Mouse (Mus musculus): ENCODE data around the gene 2010111I01Rik.
A peak's percentile ranks its signal among the peaks of the same experiment; 100 is the strongest.

2010111I01Rik gene

GRCm38 (mm10) chr13:63243586-63243985, 278.9 kb downstream of the 2010111I01Rik start:
- peak in 1 of 2 experiments; percentile 55 for DNase-seq (ENCODE audit: low spot score in 2 of 2)

DNA sequence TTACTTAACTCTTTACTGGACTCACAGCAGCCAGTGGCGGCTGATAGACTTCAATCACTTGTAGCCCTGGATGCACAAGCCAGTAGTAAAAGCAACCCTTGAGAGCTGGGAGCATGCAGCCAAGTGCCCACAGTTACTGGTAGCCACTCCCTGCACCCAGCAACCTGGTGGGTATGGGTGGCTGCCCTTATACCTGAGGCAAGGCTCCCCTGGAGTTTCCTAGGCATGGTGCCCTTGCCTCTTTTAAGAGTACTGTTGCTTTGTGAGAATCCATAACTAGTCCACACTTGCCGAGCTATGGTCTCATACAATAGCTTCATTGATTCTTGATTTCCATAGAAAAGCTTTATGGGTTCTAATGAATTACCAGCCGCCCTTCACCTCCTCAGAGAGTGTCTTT, 279.7 kb downstream of the 2010111I01Rik start:
- DNase-seq (ENCODE audit: low spot score in 2 of 2): no peak

GRCm38 (mm10) chr13:63245218-63245617, 280.5 kb downstream of the 2010111I01Rik start:
- no peak for DNase-seq (ENCODE audit: low spot score in 2 of 2)

GRCm38 (mm10) chr13:63245812-63246211, 281.1 kb downstream of the 2010111I01Rik start:
- no peak for DNase-seq (ENCODE audit: low spot score in 2 of 2)

DNA sequence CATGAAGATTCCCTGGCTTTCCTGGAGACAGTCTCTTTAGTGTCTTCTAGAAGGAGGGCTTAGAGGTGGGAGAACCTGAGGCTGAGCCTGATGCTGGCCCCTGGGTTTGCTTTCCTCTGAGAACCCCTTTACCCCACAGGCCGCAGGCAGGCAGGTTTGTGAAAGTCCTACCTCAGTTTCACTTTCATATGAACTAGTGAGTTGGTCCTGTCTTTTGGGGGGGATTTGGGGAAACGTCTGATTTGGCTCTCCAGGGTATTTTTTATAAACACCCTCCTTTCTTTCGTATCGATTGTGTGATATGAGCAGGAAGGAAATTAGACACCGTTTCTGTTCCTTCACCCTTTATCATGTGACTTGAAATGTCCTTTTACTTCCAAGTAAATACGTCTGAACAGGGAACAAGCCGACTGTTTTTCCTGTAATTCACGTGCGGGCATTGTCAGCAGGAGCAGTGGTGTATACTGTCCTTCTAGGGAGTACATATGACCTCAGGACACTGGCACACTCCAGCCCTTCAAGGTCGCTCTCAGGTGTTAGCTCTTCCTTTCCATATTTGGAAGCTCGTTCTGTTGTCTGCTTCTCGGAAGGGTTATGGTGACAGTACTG, 281.7 kb downstream of the 2010111I01Rik start:
- DNase-seq (ENCODE audit: low spot score in 2 of 2): no peak

- no peak for DNase-seq (ENCODE audit: low spot score in 2 of 2)
Observed at GRCm38 (mm10) chr13:63247041-63247440, 282.3 kb downstream of the 2010111I01Rik start.

GRCm38 (mm10) chr13:63247631-63248030, 282.9 kb downstream of the 2010111I01Rik start:
- no peak for DNase-seq (ENCODE audit: low spot score in 2 of 2)

DNA sequence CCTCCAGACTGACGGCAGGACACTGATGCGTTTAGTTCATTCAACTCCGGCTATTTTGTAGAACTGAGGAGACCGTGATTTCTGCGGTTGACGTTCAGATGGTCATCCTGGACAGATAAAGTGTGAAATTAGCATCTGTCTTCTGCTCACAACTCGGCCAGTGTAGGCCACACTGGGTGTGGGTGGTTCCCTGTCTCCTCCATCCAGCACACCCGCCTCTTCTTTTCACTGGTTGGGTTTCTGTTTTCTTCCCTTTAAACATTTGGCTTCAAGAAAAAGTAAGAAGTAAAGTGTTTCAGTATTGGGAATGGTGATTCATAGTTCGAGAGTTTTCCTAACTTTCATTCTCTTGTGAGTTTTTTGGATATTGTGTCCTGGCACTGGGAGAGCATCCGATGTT, 283.6 kb downstream of the 2010111I01Rik start:
- DNase-seq (ENCODE audit: low spot score in 2 of 2): no peak

DNA sequence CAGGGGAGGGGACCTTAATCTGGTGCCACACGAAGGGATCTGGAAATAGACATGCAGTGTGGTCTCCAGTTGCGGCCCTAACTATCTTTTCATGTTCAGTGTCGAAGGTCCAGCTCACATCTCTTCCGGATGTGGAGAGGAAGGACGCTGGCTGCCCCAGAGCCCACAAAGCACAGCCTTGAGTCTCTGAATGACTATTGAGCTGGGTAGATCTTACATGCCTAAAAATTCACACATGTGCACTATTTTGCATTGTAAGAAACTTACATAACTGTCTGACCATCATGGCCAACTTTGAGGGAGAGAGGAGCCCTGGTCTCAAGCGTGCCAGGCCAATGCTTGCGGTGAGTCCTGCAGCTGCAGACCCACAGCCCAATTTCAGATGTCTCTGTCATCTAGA, 284.5 kb downstream of the 2010111I01Rik start:
- DNase-seq (ENCODE audit: low spot score in 2 of 2): no peak

DNA sequence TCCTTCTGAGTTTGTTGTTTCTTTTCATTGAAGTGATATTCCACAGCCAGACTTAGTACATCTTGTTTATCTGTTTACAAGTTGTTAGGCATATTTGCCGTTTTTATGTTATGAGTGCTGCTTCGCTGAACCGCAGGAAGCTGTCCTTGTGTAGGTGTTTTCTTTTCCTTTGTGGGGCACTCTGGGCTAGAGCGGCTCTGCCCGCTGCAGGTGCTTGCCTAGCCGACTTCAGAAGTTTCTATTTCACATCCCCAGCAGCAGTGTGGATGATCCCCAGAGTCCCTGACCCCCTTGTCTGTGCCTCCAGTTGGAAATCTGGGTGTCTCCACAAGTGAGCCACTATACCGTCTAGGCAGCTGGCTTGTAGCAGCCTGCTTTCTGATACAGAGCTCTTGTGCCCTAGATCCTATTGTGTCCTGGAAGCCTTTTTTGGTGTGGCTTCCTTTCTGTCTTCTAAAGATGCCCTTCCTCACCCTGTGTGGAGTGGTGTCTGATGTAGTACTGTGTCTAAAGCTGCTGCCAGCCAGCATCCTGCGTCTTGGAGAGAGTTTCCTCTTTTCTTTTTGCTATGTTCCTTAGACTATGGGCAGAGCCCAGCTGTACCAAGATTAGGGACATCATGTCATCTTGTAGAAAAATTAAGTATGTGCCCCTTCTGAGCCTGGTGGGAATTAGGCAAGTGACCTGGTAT, 285.2 kb downstream of the 2010111I01Rik start:
- DNase-seq (ENCODE audit: low spot score in 2 of 2): no peak

- no peak for DNase-seq (ENCODE audit: low spot score in 2 of 2)
Observed at GRCm38 (mm10) chr13:63250441-63250980, 285.8 kb downstream of the 2010111I01Rik start.

DNA sequence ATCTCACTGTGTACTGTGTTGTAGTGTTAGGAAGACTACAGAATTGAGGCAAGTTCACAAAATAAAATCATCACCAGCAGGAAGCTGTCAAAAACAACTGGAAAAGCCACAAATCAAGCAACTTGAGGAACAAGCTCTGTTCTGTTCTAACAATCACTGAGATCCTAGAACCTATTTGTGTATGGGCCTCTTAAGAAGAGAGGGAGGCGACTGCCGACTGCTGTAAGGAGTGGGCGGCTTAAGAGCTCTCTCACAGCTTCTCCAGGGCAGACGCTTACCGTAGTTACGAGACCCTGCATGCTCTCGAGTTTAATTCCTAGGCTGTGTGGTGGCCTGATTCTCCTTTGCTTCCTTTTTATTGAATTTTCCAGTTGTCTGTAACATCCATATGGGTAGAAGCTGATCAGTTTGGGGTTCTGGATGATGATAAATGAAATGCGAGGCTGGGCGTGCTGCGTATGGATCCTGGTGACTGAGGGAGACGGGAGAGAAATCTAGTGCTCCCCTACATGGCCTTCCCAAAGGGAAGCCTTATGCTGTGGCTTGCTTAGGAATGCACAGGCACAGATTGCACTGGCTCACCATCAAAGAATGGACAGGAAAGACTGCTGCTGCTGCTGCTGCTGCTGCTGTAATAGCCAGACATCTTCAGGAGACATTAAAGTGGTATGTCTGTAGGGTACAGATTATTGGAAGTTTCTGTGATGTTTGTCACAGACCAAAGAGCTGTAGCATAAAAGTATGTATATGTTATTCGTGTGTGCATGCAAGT, 286.6 kb downstream of the 2010111I01Rik start:
- DNase-seq (ENCODE audit: low spot score in 2 of 2): no peak

DNA sequence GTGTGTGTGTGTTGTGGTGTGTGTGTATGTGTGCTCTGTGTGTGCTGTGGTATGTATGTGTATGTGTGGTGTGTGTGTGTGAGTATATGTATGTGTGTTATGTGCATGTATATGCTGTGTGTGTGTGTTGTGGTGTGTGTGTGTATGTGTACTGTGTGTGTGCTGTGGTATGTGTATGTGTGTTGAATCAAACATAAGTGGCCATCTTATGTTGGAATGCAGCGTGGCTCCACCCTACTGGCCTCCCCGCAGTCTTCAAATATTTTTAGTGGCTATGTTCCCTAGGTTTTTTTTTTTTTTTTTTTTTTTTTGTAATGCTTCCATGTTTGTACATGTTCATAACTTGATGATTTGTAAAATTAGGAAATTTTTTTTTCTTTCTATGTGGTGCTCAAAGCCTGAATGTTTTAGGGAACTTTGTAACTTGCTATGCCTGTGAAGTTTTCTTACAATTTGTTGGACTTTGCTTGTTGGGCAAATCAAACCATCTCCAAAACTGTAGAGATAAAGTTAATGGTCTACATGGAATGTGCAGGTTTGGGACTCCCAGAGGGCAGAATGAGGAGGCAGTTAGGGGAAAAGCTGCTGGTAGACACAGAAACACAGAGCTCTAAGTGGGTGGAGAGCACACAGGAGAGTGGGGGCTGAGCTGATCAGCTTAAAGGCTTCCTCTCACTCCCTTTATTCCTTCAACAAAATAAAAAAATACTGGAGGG, 287.8 kb downstream of the 2010111I01Rik start:
- DNase-seq (ENCODE audit: low spot score in 2 of 2): no peak

DNA sequence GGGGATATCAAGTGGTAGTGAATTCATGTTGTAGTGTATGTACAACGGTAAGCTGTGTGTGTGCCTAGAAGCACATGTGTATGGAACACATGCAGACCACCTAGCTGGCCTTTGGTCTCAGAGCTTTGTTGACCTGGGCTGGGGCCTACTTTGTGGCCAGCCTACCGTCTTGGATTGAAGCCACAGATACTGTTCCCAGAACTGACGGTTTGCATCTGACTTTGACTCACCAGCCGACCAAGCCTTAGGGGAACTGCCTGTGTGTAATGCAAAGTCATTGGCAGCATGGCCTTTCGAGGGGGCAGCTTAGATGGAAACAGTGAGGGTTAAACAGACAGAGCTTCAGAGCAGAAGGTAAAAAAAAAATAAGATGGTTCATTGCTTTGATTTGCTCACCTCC, 288.5 kb downstream of the 2010111I01Rik start:
- no peak for DNase-seq (ENCODE audit: low spot score in 2 of 2)

DNA sequence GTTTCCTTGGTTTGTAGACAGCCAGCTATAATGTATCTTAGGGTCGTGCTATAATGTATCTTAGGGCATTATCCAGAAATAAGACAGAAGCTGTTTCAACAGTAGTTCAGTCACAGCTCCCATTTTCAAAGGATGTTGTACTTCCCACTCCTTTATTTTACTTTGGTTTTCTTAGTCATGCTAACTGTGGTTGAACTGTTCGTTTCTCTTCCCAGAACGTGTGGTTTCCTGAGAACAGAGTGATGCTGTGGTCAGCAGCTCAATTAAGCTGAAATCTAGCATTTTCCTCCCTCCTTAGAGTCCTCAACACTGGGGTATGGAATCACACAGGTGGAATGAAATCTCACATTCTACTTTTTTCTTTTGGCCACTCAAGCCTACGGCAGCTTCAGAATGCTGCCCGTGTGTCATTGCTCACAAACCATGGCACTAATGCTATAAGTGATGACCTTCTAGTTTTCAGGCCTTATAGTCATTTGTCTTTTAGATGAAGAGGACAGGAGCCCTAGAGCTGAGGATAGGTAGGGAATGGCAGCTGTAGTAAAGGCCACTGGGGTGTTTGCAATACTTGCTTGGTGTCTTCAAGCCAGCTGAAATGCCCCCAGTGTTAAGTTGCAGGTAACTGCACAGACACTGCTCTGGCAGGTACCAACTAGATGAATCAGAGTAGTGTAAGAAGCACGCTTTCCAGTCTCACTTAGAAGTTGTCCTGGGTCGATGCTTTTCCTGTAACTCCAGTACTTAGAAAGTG, 289.4 kb downstream of the 2010111I01Rik start:
- DNase-seq (ENCODE audit: low spot score in 2 of 2): no peak

DNA sequence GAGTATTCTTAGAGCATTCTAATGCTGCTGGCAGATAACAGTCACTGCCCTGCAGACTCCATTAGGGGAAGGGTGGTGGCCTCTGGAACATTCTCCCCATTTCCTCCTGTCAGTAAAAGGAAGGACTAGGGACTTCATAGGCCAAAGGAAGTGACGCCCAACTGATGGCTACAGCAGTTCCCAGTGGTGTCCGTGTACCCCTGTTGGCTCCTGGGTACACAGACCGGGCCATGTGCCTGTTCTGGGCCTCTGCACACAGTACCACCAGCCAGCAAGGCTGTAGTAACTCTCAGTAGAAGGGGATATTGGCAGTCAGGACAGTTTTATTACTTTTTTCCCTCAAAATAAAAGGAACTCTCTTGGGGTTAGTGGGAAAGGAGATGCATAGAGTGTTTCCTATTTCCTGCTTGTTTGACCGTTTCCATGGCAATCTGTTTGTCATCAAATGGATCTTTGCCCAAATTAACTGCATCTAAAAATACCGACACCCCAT, 290.9 kb downstream of the 2010111I01Rik start:
- no peak for DNase-seq (ENCODE audit: low spot score in 2 of 2)

- DNase-seq (ENCODE audit: low spot score in 2 of 2): no peak
Observed at GRCm38 (mm10) chr13:63256146-63256545, 291.5 kb downstream of the 2010111I01Rik start.

DNA sequence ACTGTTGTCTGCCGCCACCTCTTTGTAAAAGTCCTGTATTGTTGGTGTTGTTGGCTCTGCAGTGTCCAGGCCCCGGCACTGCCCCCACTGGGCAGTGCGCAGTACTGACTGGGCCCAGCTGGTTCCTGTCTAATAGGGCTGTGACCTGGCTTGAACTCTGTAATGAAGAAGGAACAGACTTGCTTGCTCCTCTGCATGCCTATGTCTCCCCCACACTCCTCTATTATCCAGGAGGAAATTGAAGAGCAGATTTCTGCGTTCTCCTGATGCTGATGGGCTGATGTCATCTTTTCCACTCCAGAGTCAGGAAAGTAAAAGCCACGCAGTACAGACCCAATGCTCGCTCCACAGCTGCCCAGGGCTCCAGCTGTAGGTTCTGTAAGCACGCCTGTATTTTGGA, 292.1 kb downstream of the 2010111I01Rik start:
- DNase-seq (ENCODE audit: low spot score in 2 of 2): no peak

DNA sequence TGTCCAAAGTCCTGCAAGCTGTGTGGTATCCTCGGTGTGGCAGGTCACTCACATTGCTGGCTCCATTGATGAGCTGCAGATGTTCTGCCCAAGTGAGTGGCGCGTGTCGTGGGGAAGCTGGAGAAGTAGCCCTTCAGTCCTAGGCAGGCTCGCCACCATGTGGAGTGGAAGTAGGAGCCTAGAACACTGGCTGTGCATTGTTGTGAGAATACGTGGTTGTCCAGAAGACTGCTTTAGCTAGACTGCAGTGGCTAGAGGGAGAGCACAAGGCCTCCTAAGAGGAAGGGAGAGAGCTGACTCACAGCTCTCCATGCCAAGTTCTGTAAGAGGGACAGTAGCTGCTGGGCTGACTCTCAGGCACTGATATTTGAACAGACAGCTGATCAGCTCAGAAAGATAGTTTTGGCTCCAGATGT, 293.5 kb downstream of the 2010111I01Rik start:
- no peak for DNase-seq (ENCODE audit: low spot score in 2 of 2)

DNA sequence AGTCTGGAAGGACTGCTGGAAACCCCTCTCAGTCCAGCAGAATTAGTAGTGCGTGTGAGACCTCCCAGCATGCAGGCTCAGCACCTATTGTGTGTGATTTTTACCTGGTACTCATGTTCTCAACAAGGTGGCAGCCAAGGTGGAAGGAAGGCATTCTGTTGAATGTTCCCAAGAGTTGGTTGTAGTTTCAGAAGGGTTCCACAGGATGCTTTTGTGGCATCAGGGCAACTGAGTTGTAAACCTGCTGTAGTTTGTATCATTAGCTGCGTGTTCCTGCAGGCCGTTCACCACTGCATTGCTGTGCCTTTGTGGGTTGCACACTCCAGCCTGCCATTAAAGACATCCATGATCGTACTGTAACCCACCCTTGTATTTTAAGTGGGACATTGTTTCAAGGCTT, 294.0 kb downstream of the 2010111I01Rik start:
- no peak for DNase-seq (ENCODE audit: low spot score in 2 of 2)

- DNase-seq (ENCODE audit: low spot score in 2 of 2): no peak
Observed at GRCm38 (mm10) chr13:63260133-63260532, 295.4 kb downstream of the 2010111I01Rik start.

All from urinary bladder, adult 18-20 months (tissue).